Mouse (Mus musculus): ENCODE data around the gene Map6.

DNA sequence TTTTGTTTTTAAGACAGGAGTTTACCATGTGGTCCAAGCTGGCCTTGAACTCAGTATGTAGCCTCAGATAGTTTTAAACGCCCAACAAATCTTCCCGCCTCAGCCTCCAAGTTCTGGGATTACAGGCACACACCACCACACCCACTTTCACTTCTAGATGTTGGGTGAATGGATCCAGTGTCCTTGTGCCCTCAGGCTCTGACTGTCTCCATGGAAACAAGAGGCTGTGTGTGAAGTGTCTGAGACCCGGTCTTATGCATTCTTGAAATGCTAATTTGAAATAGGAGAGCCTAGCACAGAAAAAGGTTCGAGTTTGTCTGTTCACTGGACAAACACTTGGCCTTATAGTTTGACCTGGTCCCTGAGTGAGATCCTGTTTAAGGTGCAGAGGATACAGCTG lies 61.6 kb downstream of the Map6 start:
- TF ChIP-seq CTCF (IDR thresholded peaks at IDR 0.05; ENCODE audit: low read depth) (no peak), EP300 (IDR thresholded peaks at IDR 0.05; ENCODE audit: low read depth) (no peak)
